Mouse (Mus musculus) gonadal fat pad, adult 2 months (tissue): ENCODE results near the gene Lhx5. TPM values are rescaled to one million over a fixed set of nuclear protein-coding genes. Genes with fewer than 3 reads are reported as not detected.

Experiments used
- DNase-seq: peaks from one replicate; pipeline ENCODE4 v3.0.0-alpha.2; 2012; ENCODE audit warnings: low read depth
- polyA plus RNA-seq: library from polyadenylated mRNA; depleted of rRNA; stranded (reverse); fragments of >200 nt; gene quantifications from 2 replicates; pipeline ENCODE4 v1.2.3, GENCODE M21; 2012; rRNA removed

The Lhx5 gene
- not detected in 2 replicates for polyA plus RNA-seq

GRCm38 (mm10) chr5:120431649-120432485 lies at the start of gene Lhx5:
Gene Lhx5, plus strand, starts transcription at chr5:120431699.
- no peak for DNase-seq

- DNase-seq = no peak
These were observed 45.1 kb upstream of the Lhx5 start for GRCm38 (mm10) chr5:120386361-120386760.

GRCm38 (mm10) chr5:120388765-120389164 lies 42.7 kb upstream of the Lhx5 start:
- DNase-seq = no peak

- DNase-seq = no peak
These were observed 41.5 kb upstream of the Lhx5 start for GRCm38 (mm10) chr5:120389973-120390372.

- DNase-seq = no peak
These were observed 37.4 kb upstream of the Lhx5 start for GRCm38 (mm10) chr5:120393871-120394667.

- DNase-seq = no peak
These were observed 33.5 kb upstream of the Lhx5 start for GRCm38 (mm10) chr5:120397988-120398387.

- DNase-seq = no peak
These were observed 26.5 kb upstream of the Lhx5 start for GRCm38 (mm10) chr5:120404831-120405591.

- no peak for DNase-seq
These were observed 22.6 kb upstream of the Lhx5 start for GRCm38 (mm10) chr5:120408933-120409332.

GRCm38 (mm10) chr5:120409385-120410378 lies 21.8 kb upstream of the Lhx5 start:
- no peak for DNase-seq

GRCm38 (mm10) chr5:120413436-120413835 lies 18.1 kb upstream of the Lhx5 start:
- DNase-seq = no peak

GRCm38 (mm10) chr5:120420106-120420505 lies 11.4 kb upstream of the Lhx5 start:
- no peak for DNase-seq

GRCm38 (mm10) chr5:120424039-120424438 lies 7.5 kb upstream of the Lhx5 start:
- peak; percentile 5 for DNase-seq

- no peak for DNase-seq
These were observed 6.8 kb upstream of the Lhx5 start for GRCm38 (mm10) chr5:120424657-120425056.

- DNase-seq = no peak
These were observed 5.8 kb upstream of the Lhx5 start for GRCm38 (mm10) chr5:120425711-120426110.

GRCm38 (mm10) chr5:120426572-120426971 lies 4.9 kb upstream of the Lhx5 start:
- DNase-seq = no peak

- no peak for DNase-seq
These were observed 4.0 kb upstream of the Lhx5 start for GRCm38 (mm10) chr5:120427451-120427938.

- no peak for DNase-seq
These were observed 3.2 kb upstream of the Lhx5 start for GRCm38 (mm10) chr5:120428189-120428838.

GRCm38 (mm10) chr5:120428990-120429389 lies 2.5 kb upstream of the Lhx5 start:
- no peak for DNase-seq

- no peak for DNase-seq
These were observed 1.8 kb upstream of the Lhx5 start for GRCm38 (mm10) chr5:120429692-120430091.

GRCm38 (mm10) chr5:120431001-120431583 lies 407 bp upstream of the Lhx5 start:
- no peak for DNase-seq
